Mouse (Mus musculus) olfactory bulb, adult 2 months (tissue): ENCODE results near the gene B3glct.

ENCODE experiments used
- CTCF ChIP-seq: fragments of 200-500 bp; IDR thresholded peaks from 2 replicates; pipeline ENCODE4 v1.5.1; 2012; ENCODE audit warnings: low read depth, mild to moderate bottlenecking, low read length, moderate library complexity; ENCODE audit not compliant: insufficient read depth
- POLR2A ChIP-seq: fragments of 200-500 bp; IDR thresholded peaks from 2 replicates; pipeline ENCODE4 v1.6.1; 2012; ENCODE audit warnings: mild to moderate bottlenecking, low read depth, low read length, moderate library complexity; ENCODE audit not compliant: insufficient read depth

- no peak for TF ChIP-seq POLR2A
- TF ChIP-seq CTCF: no peak
Observed at GRCm38 (mm10) chr5:149716329-149716690, 38.3 kb downstream of the B3glct start.
